Mouse (Mus musculus) thymus, postnatal 4 days (tissue): Measurements from ENCODE around the gene Hoxa13.

Source experiments
- DNase-seq: peaks from one replicate; pipeline ENCODE4 v3.0.0; 2021

Gene Hoxa13

DNA sequence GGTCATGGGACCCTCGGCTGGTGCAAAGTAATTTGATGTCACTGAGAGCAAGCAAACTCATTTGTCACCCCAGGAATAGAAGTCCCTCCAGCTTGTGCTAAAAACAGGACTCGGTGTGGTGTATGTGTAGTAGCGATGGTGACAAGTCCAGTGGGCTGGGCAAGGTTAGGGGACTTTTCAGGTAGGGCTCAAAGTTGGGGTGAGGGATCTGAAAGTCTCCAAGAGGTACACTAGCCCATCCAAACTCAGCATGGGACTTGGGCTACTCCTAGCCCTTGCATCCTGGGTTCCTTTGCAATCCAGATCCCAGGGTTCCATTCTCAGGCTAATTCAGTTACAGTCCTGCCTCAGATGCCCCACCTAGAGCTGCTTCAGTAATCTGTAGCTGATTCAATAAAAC is 8.1 kb upstream of the Hoxa13 start:
- no peak for DNase-seq

DNA sequence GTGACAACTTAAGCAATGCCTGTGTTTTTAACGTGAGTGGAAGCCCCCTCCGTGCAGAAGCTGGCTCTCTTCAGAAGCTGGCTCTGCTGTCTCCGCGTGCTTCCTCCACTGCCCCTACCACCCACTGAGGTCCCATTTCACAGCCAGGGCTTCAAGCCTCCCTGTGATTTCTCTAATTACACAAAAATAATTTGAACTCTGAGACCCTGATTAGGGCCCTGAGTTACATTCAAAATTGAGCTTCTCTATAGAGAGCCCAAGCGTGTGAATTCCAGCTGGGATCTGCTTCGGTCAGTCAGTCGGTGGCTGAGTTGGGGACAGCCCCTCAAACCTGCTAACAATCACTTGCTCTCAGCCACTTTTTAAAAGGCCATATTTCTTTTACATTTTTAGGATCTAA is 7.7 kb upstream of the Hoxa13 start:
- DNase-seq = no peak

DNA sequence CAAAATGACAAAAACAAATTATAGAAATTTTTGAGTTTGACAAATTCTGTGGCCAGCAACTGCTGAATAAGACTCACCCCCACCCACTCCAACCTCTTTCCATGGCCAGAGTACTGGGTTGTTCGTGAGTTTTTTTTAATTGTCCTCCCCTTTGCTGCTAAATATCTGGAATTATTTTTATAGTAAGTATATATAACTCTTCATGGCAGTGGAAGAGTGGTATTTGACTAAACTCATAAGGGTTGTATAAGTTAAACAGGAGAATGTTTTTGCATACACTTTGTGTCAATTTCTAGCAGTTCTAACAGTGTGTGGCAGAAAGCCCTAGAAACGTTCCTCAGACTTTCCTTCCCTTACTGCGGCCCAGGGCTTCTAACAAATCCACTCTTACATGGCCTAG is 7.0 kb upstream of the Hoxa13 start:
- no peak for DNase-seq

DNA sequence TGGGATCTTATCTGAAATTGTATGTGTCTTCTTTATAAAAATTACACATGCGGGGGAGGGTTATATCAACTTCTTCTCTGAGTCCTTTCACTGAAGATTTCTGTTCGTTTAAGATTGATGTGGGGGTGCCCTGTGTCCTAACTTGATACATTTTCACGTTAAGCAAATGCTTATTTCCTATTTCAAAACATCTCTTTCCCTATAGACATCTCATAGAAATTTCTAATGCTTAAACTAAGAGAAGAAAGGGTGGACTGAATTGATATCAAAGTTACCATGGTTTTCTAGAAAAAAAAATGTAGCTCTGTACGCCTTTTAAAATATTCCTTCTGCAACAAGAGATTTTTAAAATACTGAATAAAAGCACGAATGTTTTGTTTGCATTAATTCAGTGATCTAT is 6.5 kb upstream of the Hoxa13 start:
- no peak for DNase-seq

DNA sequence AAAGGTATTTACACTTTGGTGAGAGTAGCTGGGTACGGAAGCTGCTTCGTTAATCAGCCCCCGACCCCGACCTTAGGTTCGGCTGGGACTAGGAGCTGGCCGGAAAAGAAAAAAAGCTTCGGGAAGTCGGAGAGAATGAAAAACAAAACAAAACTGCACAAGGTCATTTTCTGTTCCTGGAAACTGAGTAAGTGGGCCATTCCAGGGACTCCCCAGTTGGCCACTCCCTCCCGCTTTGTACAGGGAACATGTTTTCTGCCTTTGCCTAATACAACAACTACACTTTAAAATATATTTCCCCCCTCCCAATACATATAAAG is 5.9 kb upstream of the Hoxa13 start:
- no peak for DNase-seq

DNA sequence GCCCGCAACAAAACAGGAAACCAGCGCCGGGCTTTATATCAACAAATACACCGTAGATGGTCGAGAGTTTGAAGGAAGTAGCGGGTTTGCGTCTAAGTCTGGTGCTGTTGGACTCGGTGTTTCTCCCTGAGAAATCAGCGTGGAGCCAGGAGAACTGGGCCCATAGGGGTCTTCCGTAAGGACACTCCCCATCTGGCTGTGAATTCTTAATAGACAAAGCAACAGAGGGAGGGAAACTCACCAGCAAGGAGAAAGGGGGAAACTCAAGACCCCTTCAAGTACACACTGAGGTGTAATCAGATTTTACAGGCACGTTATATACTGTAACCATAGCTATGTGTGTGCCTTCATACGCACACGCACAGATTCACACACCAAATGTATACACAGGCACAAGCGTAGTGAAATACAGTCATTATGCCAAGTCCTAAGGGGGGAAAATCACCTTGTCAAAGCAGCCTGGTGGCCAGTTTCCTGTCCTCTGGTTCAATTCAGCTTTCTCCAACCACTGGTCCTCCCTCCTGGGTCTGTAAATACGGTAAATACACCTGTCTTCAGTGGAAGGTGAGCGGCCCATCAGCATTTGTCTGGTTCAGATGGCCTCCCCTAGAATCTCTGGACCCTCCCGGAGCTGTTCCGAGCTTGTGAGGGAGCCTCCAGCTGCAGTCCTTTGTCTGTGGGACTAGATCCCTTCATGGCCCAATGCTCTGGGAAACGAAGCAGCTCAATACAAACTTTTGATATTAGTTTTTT is 5.4 kb upstream of the Hoxa13 start:
- peak; percentile 14 for DNase-seq

DNA sequence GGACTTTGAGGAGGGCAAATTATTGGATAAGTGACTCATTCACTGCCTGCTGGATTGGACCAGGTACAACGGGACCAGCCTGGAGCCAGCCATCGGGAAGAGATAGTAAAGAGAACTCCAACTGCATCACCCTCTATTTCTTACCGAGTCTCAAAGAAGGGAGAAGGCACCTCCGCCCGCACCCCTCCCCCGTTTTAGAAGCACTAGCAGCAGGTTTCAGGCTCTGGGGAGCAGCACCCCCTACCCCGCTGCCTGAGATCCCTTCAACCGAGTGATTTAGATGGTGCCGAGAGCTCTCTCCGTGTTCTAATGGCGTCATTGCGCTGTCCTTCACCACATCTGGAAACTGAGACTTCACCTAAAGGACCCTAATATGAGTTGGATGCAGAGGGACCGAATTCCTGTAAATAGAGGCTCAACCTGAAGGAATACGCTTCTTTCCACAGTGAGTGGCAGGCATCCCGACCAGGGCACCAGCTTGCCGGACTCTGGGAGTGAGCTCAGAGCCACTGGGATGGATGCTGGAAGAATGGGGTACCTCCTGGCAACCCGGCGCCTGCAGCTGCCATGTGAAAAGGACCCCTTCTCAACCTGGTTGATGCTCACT is 4.7 kb upstream of the Hoxa13 start:
- DNase-seq = no peak

DNA sequence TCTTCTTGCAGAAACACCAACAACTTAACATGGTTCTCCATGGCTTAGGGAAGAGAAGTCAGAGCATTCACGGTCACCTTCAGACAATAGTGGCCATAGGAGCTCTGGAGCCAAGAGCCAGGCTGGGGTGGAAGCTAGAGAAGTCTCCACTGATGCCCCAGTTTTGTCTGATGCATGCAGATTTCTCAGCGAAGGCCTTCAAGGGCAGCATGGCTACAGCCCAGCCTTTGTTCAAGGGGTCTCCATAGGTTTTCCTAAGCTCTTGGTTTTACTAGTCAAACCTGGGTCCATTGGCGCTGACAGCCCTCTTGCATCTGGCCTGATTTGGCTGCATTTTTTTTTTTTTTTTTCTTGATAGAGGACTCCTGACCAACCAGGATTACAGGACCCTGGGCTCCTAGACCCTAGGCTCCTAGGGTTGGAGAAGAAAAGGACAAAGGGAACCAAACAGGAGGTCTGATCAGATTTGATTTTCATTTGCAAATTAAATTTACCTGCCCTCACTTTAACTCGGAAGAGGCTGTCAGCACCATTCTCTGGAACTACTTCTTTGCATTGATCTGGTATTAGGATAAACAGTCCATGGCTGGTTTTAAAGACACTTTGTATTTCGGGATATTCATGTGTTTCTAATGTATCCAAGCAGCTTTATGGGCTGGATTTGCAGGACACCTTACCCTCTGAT is 3.6 kb upstream of the Hoxa13 start:
- DNase-seq = no peak

DNA sequence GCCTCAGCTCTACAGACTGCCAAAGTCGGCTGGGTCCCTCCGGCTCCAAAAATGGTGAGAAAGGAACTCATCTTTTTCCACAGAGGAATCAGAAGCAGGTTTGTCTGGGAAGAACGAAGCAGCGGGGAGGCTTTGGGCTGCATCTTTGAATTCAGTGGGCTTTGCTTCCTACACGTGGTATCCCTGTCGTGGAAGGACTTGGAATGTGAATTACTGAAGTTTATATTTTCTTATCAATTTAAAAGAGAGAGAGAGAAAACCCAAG is 2.6 kb upstream of the Hoxa13 start:
- DNase-seq = no peak

DNA sequence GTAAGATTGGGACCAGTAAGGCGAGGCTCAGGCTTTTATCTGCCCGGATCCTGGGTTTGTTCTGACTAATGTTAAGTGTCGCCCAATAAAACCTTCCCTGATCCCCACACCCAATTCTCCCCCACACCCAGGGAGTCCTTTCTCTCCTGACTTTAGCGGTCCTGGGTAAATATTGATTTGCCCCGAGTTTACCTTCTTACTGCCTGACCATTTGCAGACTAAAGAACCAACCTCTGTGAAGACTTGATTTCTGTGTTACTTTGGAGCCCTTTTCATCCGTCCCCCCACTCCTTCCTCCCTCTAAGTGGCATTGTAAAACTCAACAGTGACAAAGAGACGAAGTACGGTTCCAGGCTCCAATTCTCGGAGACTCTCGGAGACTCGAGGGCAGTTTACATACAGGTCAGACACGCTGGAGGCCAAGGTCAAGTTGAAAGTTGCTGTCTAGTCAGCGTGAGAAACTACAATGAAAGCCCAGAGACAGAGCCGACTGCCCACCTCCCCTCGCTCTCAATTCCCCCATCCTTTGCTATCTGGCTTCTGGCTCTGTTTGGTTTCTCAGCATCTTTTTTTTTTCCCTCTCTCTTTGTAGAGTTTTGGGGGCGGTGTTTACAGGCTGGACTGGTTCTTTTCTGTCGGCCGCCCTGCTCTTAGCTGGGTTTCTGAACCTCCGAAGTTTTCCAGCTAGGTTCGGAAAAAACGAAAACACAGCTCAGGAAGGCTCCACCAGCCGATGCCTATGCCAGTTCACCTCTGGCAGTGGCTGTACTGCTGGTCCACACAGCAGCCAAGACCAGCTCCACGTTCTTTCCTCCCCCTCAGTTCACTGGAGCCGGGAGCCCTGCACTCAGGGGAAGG is 2.0 kb upstream of the Hoxa13 start:
- DNase-seq = peak; percentile 26

DNA sequence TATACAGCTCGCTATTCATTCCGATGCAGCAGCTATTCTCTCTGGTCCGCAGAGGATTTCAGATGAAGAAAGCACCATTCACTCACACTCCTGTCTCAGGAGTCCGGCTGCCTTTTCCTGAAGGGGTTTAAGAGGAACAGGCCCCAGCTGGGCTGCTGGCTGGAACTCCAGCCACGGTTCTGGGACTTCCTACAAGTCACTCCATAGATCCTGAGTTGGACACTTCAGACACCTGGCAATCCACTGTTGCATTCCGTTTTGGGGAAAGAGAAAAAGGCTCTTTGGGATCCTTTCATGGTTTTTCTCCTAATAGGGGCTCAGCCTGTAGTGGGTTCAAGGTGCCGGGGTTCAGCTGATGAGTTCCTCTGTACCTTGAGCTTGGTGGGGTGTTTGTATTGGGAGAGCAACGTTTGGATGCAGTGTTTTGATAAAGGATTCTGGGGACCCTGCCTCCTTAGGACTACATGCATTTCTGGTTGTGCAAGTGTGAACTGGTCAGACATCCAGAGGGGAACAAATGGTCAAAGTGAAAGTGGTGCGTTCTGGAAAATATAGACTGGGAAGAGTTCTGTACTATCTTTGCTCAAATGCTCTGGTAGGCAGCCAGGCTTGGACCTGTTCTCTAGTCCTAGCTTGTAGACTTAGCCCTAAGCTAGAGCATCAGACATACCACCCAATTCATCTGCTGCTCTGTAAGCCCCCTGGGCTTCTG is 1.2 kb upstream of the Hoxa13 start:
- DNase-seq = no peak

DNA sequence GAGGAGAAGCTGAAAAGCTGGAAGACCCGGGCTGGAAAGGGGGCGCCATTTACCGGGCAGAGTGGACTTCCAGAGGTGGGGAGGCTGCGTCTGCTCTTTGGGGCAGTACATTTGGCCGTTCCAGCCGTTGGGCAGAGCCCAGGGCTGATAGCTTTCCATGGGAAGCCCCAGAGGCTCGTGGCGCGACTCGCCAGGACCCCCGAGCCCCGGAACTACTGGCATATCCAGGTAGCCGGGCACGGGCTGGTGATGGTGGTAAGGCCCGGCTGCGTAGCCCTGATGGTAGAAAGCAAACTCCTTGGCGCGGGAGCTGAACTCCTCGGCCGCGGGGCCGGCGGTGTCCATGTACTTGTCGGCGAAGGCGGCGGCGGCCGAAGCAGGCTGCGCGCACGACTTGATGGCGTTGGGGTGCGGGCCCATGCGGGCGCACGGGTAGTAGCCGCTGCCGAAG is 844 bp downstream of the Hoxa13 start:
- DNase-seq = no peak

DNA sequence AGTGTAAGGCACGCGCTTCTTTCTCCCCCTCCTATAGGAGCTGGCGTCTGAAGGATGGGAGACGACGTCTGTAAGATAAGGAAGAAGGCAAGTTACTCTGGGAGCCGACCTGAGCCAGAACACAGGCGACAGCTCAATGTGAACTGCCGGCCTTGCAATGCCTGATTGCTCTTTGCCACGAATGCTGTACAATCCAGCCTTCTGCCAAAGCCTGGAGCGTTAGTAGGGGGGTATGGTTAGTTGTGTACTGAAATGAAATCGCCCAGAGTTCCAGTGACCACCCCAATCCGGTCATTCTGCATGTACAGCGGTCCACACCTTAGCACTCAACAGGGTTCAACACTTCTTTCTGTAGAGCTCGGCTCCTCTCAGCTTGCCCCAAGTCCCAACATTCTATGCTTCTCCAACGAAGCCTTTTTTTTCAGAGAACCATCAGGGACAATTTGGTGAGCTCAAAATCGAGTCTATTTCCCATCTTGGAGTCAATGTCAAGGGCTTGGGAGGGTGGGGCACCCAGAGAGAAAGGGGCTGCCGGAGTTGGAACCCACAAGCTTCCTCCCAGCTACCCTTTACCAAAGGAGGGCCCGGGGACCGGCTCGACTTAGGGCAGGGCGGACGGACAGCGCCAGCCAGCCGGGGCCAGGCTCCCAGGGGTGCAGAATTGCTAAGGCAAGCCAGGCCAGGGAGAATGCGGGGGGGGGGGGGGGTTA is 1.4 kb downstream of the Hoxa13 start:
- DNase-seq = peak; percentile 42

DNA sequence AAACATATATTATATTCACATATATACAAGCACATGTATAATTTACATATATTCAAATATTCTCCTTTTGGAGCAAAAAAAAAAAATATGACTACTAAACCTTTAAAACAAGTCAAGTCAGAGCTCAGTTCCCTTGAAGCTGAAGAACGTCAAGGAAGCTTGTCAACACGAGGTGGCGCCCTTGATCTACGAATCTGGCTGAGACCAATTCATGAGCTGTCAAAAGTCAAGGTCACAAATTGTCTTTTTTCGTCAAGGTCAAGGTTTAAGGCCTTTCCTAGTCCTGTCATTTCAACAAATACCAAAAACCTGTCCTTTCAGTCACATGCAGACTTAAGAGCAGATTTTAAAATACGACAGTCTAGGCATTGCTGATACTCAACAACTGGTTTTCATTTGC is 3.7 kb downstream of the Hoxa13 start:
- peak; percentile 94 for DNase-seq

DNA sequence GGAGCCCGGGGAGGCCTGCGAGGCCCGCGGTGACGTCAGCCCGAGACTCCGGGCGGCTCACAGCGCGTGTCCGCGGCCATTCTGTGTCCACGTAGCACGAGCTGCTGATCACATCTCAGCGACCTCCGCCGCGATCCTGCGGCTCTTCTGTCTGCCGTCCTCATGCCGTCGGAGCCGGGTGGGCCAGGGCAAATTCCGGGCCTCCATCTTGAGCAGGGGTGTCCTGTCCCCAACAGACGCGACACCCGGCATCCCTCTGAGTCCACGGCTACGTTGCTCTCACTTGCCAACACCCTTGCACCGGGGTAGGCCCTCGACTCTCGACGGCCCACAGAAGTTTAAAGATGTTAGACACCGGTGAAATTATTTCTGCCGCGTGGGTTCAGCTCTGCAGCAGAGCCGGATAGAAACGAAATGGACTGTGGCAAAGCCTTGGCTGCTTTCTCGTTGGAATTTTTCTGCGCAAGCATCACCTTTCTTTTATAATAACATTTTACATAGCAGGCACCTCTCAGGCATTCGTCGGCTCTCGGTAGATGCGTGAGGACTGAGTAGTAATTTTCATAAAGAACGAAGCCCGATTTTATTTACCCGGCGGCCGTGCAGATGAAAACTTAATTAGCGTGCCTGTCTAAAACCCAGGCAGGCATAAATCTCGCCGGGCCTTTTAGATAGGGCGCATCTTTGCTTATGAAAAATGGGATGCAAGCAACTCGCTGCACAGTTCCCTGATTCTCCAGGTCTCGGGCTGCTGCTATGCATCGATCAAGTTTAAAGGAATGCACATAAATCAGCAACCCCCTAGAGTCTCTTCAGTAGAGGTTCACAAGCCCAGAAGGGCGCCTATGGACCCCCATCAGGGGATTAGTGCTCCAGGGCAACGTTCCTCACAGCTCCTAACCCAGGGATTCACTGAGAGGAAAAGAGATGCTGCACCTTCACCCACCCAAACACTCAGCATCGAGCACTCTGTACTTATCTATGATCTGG is 6.9 kb downstream of the Hoxa13 start:
- DNase-seq = peak; percentile 47

DNA sequence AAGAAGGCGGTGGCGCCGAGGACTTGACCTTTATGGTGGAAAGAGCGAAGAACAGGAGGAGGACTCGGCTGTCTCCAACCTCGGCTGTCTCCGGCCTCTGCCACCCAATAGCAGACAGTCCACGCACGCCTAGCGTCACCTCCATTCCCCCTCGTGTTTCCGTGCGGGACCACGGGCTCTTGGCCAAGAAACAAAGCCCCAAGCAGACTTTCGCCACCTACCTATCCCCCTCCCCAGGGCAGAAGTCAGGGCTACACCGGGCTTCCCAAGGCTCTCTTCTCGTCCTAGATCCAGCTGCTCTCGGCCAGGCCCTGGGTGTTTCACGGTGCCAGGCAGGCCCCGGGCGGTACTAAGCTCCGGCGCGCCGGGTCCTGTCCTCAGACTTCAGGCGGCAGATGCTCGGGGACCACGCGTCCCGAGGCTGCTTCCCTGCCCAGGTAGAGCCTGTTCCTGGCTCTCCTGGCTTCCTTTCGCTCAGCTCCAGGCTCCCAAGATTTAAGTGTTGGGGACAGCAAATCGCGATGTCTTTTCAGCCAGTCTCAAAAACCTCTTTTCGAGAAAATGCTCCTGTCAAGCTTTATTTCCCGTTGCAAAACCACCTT is 7.8 kb downstream of the Hoxa13 start:
- peak; percentile 38 for DNase-seq

DNA sequence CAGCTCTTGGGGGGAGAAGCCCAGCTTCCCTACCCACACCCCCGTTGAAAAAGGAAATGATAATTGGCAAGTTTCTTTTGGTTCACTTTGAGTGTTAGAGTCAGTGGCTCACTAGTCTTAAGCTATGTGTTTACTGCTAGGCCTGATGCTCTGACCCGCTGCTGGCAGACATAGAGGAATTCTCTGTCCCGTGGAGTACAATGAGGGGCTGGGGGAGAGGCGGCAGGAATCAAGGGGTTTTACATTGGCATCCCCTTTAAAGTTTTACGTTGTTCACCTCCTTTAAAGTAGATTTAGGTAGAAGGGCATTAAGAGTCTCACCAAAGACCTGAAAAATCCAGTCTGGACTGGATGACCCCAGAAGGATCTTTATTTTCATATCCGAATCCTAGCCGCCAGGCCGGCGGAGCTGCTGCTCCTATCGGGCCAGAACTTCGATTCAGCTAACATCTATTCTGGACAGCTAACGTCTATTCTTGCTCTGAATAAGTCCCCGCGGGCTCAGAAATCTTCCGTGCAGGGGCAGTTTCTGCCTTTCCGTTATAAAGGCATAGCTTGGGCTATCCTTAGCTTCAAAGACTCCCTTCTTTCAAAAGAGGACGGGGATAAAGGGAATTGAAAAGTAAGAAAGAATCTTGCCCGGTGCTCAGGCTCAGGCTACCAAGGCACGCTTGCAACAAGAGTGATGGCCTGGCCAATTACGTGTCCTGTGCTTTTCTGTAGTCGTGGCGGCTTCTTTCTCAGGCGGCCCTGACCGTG is 8.5 kb downstream of the Hoxa13 start:
- DNase-seq = no peak

DNA sequence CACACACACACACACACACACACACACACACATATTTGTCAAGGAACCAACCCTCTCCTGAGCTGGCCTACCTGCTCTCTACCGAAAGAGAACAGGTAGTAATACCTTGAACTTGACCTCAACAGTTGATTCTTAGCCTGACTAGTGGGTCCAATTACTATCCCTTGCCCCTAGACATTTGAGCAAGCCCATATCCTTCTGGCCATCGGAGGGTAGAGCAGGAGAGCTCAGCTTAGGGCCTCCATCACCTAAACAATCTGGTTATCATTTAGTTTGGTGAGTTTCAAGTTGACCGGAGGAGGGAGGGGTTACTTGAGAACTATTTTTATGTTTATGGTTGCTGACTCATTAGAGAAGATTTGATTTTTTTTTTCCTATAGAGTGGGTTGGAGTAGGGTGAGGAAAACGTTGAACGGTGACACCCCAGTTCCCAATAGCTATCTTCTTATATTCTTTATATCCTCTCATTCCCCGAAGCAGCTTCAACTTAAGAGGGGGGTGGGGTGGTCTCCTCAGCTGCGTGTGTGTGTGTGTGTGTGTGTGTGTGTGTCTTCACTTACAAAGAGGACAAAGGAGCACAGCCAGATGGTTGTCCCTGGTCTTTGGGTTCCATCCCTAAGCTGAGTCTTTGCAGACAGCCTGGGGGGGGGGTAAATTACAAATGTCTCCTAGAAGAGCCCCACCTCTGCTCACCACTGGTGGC is 9.4 kb downstream of the Hoxa13 start:
- DNase-seq = peak; percentile 3

DNA sequence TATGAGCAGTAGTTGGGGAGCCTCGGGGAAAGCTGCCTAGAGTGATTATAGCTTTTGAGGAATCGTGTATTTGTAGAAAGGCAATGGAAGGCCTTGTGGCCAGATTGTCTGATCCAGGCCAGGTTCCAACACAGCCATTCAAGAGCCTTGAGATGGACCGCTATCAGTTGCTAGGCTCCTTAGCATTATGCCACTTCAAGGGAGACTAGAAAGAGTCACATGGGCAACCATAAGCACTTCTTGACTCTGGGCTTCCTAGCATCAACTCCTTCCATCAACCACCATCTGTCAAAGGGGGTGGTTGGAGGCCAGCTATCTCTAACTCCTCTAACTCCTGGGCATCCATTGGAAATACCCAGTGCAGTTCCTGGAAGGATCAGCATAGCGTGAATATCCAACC is 10.9 kb downstream of the Hoxa13 start:
- DNase-seq = no peak
